Mouse (Mus musculus) layer of hippocampus, postnatal 36 days (tissue): ENCODE data around the gene Clec16a. TPM values are rescaled to one million over a fixed set of nuclear protein-coding genes. Genes with fewer than 3 reads are reported as not detected.

ENCODE experiments used
- DNase-seq, 2 experiments: peaks; one replicate each; pipeline ENCODE4 v3.0.0; 2022
- total RNA-seq, 2 experiments: library from RNA; stranded (reverse); gene quantifications; 2 replicates each; pipeline ENCODE4 v1.2.3; 2021

Clec16a gene
- total RNA-seq, 2 experiments from 2014 or later, result 97.8 to 103 TPM

DNA sequence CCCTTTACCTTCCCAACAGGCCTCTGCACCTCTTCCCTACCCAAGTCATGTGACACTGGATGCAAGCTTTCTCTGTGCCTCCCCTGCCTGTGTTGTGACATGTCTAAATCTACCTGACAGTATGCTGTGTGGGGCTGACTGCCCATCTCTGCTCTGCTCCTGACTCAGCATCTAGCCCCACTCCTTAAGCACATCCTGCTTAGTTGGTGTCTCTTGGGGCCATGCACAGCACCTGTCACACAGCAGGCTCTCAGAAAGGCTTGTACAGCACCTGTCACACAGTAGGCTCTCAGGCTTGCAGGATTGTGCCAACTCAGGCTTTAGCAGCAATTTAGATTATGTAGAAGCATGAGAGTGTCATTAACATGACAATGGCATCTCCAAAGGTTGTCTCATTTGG, 106.7 kb downstream of the Clec16a start:
- no peak for DNase-seq

DNA sequence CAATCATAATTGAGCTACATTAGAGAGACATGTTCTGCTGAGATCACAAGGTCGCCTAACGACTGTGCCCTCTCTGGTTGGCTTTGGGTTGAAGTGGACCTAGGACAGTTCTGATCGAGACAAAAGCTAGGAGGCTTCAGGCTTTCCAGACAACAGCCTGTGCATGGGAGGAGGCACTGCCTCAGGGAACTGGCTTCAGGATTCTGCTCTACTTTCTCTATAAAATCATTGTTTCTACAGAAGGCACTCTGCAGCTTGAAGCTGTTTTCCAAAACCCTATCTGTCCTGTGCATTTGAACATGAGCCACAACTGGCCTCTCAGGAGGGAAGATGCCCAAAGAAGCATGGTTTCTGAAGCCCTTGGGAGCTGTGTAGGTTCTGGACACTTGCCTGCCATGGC, 107.8 kb downstream of the Clec16a start:
- DNase-seq, result no peak

DNA sequence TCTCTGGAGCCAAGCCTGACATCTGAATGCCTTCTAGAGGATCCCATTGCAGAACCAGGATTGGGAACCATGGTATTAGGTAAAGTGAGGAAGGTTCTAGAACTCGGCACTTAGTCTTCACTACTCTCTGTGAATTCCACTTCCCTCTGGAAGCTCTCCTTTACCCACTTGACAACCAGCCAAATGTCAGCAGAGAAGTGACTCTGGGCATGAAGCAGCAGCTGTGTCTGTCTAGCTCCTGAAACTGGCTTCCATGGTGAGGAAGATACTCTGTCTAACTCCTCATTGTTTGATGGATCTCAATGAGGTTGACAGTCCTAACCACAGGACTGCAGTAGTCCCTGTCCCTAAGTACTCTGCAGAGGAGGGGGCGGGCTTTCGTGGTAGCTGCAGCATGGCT, 110.1 kb downstream of the Clec16a start:
- no peak for DNase-seq

DNA sequence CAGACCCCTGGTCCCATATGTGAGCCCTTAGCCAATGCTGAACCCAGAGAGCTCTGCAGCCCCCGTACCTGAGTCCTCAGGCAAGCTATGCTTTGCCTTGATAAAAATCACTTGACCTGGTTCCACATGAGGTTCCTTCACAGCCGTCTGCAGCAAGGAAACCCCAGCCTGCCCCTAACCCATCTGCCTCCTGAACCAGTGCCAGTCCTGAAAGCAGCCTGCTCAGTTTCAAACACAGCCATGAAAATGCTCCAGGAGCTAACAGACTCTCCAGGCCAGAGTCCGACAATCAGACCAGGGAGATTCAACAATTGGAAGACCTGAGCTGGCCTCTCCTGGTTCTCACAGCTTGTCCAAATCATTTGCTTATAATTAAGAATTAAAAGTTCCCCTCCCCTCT, 110.8 kb downstream of the Clec16a start:
- DNase-seq, result no peak

DNA sequence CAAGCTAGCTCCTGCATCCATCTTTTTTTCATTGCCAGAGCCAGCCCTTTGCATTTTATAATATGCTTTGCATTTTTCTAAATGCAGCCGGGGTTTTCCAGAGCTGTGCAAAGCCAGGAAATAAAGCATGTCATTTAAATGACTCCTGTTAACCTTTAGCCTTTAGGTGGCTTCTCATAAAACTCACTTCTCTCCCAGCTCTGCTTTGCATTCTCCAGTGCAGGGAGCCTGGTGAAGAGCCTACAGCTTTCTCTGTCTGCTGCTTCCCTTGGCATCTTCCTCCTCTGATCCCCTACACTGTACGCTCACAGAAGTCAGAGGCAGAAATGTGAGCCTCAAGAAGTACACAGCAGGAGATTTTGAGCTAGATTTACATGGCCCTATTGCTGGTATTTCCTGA, 111.3 kb downstream of the Clec16a start:
- no peak for DNase-seq

DNA sequence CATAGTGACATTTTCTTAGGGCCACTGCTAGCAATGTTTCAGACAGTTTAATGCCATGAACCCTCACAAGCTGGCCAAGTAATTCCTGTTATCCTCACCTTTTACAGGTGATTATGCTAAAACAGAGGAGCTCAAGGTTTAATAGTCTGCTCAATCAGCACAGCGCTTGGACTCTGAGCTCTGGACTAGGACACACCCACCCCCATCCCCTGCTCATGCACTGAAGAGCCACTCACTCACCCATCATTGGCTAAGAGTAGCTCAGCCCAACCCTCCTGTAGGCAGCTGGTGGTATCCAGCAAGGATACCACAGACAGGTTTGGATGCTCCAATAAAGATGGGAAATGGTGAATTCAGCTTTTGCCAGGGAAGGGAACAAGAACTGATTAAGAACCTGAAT, 111.8 kb downstream of the Clec16a start:
- no peak for DNase-seq

DNA sequence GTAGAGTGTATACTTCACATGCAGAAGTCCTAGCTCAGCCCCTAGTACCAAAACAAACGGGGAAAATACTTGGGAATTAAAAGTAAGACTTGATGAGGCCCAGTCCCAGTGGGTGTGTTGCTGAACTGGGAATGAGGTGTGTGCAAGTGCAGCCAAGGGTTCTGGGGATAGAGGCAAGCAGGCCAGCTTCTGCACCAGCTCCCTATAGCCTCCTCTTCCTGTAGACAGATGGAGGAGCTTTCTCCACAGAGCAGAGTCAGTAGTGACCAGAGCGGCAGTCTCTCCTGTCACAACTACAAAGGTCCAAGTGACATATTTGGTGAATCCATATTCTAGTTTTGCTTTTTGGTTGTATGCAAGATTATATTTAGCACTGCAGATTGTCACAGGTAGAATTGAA, 114.1 kb downstream of the Clec16a start:
- no peak for DNase-seq

DNA sequence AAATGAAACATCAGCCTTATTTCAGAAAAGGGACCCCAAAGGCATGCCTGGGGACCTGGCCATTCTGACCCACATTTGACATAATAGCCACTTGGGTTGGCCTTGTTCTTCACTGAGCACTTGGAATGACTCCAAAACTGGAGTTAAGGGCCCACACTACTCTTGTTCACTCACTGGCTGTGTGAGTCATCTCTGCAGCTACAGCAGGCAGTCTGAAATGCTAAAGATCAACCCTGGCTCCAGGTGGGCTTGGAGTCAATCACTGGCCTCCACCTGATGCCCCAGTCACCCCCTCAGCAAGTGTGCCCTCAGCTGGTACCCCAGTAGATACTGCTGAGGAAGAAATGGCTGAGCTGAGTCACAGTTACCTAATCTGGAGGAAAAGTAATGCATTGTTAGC, 115.4 kb downstream of the Clec16a start:
- no peak for DNase-seq

DNA sequence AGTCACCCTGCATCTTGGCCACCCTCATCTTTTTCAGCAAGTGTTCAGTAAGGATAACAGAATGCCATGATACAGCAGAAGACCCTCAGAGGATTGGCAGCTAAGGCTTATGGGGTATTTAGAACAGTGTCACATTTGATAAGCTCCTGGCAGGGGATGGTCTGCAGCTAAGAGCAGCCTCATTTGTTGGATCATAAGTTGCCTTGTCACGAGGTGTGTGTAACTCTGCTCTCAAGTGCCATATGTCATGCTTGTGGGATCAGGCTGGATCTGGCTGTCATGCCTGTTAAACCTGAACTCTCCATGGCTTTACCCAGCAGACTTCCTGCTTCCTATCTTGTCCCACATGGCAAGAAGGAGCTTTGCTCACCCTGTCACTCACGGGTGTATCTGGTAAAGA, 116.2 kb downstream of the Clec16a start:
- no peak for DNase-seq

DNA sequence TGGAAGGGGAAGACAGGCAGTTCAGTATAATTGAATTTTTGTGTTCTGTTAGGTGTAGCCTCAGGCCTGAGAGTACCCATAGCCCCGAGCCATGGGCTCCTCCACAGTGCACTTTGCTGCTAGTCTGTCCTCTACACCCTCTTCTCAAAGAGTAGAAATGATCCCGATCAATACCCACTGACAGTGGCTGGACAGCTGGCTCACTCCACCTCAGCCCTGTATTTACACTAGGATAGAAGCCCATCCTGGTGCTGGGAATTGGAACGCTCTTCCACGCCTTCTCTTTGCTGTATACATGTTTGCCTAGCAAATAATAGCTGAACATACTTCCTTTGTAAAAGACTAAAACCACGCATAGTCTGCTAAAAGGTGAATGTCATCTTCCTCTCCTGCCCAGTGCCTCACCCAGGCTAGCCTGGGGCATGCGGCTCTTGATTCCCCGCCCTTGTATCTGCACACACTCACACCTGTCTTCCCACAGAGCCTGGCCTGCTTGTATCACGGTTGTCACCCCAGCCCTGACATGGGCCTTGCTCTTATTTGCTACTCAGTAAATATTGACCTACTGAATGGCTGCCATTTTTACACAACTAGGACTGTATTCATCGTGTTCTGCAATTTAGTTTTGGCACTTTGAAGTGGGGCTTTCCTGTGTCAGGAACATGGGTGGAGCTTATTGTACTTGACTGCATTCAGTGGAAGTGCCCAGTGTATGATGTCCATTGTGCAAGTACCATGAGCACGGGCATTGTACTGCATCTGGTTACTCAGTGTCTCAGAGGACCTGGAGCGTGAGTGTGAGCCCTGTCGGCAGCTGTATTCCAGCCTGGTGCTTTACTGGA, 119.0 kb downstream of the Clec16a start:
- DNase-seq, result no peak

DNA sequence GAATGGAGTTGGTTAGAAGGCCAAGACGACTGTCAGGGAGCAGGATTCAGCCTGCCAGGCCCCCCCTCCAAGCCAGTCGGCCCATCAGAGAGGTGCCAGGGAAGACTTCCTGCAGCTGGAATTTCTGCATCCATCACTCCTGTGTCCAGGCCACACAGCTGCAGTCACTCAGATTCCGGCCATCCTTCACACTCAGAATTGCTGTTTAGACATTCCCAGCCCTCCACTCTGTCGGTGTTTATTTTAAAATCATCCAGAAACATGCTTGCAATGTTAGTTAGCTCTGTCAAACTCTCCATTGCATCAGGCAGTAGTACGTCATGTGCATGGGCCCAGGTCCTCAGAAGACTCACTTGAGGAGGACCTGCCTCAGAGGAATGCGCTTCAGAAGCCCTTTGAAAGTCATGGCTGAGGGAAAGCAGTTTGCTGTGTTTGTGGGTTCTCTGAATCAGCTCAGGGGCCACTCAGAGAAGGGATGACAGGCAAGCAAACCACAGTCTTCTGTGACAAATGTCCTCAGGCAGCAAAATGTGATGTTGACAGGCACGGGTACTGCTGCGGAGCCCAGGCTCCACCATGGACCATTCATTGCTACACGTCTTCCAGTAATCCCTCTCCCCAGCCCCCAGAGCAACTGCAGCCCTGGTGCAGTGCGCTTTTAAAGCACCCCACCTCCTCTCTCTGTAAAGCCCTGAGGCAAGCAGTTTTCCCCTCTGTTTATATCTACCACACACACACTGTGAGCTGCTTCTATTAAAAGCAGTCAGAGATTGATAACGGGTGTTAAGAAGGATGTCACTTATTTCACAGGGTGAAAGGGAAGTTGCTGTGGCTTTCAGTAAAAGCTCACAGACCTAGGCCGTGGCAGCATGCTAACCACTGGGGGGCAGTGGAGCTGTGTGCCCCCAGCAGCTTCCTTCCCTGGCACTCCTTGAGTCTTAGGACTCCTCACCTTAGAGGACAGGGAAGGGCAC, 120.1 kb downstream of the Clec16a start:
- no peak for DNase-seq

DNA sequence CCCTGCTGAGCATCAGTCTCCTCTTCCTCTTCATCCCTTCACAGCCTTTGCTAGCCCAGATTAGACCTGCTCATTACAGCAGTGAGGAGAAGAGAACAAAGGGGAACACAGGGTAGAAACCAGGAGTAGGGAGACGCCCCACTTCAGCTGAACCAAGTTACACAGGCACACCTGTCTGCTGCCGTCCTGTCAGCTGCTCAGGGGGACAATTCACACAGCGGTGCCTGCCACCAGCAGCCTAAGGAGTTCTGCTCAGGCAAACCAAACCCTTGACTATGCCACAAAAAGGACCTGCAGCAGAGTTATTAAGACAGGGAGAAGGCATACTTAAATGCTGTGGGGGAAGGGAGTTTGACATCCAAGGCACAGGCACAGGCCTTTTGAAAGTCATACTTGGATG, 121.6 kb downstream of the Clec16a start:
- DNase-seq, result no peak

DNA sequence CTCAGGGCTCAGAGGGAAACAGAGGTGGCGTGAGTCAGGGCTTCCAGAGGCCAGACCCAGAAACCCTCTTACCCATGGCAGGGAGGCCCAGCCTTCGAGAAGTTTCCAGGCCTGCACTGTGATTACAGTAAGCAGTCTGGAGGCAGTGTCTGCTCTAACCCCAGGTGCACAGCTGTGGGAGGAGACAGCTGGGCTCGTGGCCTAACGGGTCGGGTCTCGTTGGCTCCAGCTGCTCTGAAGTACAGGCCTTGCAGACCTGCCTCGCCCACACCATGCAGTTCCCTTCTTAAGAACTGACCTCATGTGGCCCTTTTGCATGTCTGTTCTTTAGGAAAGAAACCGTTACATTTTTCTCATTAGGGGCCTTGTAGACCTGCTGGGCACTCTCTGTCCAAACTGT, 123.3 kb downstream of the Clec16a start:
- DNase-seq, result no peak

DNA sequence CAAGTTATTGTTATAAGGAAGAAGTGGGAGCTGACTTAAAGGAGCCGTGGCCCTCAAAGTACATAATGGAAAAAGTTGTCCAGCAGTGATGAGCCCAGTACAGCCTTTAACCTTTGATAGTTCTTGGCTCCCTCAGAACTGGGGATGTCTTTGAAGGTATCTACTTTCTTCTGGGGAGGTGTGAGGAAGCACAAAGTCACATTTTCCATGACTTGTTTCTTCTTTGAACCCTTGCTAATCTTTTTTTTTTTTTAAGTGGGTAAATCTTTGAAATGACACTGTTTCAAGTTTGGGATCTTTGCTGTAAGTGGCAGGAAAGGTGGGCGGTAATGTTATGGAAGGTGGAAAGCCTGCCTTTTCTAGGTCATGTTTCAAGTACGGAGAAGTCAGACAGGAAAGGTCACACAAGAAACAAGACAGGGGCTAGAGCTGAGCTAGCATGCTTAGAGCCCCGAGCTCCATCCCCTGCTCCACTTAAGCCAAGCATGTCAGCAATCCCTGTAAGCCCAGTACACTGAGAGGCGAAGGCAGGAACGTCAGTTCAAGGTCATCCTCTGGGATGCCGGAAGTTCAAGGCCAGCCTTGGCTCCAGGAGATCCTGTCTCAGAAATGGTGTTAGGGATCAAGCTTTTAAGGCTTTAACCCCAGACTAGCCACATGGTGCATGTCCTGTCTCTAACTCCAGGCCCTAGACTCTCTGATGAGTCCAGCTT, 124.0 kb downstream of the Clec16a start:
- no peak for DNase-seq

DNA sequence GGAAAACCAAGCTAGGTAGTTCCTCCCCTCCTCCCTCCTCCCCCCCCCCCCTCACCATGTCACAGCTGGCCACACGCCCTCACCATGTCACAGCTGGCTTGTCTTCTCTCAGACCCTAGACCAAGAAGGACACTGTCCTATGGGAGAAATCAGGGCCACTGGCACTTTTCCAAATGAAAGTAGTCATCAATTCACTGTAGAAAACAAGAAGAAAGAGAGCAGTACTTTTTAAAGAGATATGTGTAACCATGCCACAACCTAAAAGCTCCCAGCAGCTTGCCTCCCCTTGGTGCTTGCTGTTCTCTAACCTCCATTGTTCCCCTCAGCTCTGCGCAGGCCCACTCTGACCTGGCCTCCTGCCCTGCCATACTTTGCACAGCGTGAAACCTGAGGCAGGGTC, 124.8 kb downstream of the Clec16a start:
- no peak for DNase-seq

DNA sequence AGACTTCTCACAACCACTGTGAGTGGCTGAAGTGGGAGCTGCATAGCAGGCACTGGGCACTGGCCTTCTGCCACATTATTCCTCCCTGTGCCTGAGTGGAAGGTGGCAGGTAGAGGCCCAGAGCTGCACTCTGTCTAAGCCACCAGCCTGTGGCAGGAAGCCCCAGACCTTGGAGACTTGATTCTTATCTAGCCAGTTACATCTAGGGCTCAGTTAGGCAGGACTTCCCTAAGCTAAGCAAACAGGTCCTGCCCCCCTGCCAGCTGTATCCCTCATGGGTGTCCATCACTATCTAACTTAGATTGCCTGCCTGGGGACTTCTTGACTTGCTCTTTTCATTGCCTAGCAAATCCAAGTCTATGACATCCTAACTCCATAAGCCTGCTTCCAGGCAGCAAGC, 127.4 kb downstream of the Clec16a start:
- DNase-seq, result no peak

DNA sequence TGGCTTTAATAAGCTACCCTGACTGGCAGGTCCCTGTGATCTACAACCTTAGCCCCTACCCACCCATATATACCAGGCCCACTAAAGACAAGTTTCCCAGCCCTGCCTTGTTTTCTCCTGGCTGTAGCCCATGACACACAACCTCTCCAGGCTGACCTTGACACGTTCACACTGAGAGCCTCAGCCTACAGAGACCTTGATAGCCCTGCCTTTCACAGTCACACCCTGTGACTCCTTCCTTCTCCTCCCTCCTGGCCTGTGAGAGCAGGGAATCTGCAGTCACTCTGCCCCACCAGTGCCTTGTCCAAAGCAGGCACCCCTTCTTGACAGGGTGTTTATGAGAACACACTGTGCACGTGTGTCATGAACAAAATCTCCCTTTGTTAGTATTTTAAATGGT, 128.9 kb downstream of the Clec16a start:
- DNase-seq, result no peak

DNA sequence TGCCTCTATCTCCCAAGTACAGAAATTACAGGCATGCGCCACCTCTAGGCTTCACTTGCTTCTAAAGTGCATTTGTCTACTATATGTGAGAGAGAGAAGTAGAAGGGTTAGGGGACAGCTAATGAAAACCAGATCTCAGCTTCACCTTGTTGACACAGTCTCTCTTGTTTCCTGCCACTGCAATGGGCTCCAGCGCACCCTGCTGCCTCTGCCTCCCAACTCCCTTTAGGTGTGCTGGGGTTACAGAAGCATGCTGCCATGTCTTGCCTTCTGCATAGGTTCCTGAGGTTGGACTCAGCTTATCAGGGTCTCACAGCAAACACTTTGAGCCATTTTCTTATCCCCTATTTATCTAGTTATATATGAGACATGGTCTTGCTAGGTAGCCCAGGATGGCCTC, 129.8 kb downstream of the Clec16a start:
- no peak for DNase-seq

DNA sequence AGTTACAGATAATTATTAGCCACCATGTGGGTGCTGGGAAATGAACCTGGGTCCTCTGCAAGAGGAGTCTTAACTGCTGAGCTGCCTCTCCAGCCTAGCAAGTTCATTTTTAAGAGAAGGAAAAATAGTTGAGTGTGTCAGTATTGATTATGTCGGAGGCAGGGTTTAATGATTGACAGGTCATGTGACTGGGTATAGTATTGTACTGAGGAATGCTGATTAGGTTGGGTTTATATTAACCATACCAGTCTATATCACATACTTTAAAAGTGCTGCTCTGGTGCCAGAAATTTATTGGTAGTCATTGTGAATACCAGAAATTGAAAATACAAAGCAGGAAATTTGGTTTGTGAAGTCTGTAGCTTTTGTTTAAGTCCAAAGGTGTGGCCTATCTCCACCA, 130.5 kb downstream of the Clec16a start:
- no peak for DNase-seq

DNA sequence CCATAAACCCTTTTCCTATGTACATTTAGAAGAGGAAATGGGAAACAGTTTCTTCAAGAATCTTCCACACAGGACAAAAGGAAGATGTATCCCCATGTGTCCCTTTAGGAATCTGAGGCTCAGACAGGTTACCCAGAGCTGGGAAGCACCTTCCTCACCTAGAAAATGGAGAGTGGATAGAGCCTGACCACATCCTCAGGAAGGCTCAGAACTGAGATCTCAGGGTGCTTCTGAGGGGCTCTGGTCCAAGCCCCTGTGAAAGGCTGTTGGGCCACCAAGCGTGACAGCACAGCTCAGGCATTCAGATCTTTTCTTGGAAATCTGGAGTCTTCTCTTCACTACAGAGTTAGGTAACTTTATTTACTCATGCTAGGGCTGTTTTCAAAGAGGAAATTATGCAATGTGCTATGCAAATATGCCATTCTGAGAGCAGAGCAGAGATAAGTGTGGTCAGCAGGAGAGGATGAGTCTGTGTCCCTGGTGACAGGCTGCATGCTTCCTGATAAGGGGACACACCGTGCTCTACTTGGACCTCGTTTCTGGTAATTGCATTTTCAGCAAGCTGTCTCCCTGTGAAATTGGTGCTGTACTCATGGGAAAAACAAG, 131.4 kb downstream of the Clec16a start:
- no peak for DNase-seq

DNA sequence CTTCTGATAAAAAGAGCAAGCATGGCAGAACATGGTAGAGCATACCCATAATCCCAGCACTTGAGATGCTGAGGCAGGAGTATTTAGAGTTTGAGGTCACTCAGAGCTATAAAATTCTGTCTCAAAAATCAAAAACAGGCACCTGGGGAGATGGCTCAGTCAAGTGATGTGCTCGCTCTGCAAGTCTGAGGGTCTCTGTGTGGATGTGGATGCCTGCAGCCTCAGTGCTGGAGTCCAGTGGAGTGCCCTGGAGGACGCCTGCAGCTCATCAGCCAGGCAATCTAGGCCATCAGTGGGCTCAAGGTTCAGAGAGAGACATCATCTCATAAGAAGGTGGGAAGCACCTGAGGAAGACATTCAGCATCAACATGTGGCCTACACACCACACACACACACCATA, 137.4 kb downstream of the Clec16a start:
- DNase-seq, result no peak

DNA sequence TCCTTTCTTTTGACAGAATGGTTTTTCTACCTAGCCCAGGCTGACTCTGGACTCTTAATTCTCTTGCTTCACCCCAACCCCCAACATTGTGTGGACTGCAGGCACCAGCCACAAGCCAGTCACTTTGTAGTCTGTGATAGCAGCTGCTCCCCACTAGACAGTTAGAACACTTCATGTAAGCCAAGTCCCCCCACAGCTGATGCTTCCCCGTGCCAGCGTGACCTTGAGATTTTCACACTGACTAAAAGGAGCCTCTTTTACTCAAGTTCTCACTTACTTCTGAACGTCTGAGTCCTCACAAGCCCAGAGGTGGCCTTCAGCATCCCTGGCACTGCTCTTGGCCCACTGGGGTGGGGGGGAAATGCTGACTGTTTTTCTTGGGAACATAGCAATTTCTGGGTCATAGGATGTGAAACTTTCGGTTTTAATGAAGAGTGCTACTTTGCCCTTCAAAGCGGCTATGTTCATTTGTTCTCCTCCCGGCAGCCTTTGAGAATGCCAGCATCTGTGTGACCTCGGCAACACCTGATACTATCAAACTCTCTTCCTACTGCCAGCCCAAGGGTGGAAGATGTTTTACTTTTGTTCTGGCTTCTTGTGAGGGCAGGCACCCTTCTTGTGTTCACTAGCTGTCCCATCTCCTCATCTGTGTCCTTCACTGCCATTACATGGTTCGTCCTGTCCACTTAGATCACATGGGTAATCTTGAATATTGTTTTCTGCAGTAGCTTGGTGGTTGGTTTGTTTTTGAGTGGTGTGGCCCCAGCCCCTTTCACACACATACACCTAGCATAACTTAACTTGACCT, 138.3 kb downstream of the Clec16a start:
- DNase-seq, result no peak
